Mouse (Mus musculus) natural killer cell, adult 2 months (primary cell): ENCODE results near the gene Nectin1.
A peak's percentile ranks its signal among the peaks of the same experiment; 100 is the strongest.

Experiments
- DNase-seq, 2 experiments: peaks; one replicate each; pipeline ENCODE4 v3.0.0; 2022; ENCODE audit warnings: low spot score in 2 of 2

Gene Nectin1

DNA sequence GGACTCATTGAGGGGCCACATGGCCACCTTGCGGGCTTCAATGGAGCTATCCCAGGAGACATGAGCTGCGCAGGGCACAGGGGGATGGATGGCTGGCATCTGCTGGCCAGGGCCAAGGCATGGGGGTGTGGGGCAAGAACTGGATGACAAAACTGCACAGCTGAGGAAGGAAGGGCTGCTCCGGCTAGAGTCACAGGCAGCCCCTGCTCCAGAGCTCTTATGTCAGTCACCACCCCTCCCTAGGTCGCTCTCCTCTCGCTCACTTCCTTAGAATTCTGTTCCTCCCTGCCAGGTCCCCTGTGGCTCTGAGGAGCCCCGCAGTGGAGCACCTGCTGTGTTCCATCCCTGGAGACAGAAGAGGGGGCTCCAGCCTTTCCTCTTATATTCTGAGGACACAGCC, 63.8 kb downstream of the Nectin1 start:
- no peak for DNase-seq

DNA sequence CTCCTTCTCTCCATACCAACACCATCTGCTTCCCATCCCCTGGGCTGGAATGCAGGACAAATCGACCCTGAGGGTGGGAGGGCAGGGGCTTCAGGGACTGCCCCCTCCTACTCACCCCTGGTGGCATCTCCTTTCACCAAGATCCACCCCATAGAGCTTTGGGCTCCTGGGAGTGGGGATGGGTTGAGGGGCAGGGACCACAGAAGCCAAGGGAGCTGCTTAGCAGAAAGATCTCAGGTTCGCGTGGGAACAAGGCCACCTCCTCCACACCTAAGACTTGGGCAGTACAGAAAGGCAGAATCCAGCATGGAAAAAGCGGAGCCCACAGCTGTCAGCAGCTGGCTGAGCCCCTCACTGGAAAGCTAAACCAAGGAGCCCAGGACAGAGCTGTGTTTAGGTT, 64.3 kb downstream of the Nectin1 start:
- DNase-seq, result no peak

DNA sequence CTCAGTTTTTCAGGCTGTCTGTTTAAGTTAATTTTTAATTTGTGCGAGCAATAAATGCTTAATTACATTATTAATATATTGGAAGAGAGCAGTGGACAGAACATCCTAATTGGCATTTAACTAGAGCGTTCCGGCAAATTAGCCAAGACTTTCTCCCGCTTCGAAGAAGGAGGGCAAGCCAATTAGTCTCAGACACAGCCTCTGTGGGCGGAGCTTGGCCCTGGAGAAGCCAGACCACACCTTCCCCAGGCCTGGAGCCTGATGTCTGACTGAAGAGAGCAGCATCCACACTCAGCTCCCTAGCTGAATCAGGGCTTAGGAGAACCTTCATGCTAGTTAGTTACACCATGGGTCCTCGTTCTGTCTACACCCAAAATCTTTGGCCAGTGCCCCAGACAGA, 64.8 kb downstream of the Nectin1 start:
- DNase-seq, result no peak

DNA sequence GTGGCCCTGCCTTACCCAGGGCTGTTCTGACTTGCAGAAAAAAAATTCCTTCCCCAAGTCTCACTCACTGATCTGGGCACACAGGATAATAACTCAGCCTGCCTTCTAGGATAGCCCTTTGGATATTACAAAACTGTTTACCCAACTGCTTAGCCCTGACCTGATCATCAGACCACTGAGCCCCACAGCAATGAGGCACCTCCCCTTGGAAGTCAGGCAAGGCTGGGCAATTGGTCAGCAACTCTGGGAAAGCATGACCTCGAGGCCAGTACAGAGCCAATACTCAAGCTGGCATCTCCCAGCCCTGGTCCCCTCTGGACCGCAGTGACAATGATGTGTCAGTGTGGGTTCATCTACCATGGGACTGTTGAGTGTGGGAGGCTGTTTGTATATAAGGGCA, 69.4 kb downstream of the Nectin1 start:
- no peak for DNase-seq

DNA sequence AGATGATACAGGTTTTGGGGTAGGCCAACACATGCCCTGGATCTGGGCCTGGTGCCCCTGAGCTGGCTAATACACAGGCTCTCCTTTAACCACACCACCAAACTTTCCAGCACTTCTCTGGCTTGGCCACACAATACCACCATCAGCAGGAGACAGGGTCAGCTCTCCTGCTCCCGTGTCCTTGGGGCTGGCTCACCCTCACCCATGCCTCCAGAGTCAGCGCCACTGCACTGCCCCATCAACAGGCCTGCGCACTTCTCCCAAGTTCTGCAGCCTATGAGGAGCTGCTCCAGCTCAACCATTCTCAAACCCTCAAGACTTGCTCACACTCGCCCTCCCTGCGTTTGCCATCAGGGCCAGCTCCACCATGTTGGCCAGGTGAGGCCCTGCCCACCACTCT, 78.4 kb downstream of the Nectin1 start:
- no peak for DNase-seq

DNA sequence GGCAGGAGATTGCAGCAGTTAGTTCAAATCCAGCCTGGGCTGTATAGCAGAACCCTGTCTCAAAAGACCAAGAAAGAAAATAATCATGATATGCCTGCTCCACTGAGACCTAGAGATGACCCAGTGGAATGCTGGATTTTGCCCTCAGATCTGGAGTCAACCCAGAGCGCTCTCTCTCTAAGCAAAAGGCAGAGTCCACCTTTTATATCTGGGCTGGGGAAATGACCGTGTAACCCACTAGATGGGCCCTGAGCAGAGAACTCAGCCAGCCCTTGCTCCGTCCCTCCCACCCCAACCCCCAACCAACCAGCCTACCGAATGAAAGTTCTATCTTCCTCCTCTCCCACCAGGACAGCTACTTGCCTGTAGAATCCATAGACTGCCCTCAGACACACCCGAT, 81.4 kb downstream of the Nectin1 start:
- no peak for DNase-seq

DNA sequence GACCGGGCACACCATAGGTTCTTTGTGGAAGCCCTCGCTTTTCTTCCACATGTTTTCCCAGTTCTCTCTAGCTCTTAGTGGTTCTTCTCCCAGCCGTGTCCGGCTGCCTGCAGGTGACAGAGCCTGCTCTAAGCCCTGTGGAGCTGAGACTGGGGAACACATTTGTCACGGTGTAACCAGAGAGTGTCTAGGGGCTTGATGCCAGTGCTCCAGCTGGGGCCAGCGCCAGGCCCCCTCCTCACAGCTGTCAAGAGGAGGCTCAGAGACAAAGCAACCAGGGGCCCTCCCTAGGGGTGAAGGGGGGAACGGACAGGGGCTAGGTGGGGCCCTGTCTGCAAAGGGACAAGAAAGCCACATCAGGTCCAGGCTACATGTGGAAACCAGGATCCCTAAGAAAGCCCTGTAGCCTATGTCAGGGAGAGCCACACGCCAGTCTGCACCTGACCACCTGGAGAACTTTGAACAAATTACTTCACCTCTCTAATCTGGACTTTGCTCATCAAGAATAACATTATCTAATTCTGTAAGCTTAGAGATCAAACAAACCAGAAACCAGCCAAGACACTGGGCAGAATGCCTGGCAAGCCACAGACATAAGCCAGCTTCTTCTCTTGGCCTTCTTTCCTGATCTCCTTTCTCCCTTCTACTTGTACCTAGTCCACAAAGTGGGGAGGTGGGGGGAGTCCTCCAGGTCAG, 82.9 kb downstream of the Nectin1 start:
- no peak for DNase-seq

DNA sequence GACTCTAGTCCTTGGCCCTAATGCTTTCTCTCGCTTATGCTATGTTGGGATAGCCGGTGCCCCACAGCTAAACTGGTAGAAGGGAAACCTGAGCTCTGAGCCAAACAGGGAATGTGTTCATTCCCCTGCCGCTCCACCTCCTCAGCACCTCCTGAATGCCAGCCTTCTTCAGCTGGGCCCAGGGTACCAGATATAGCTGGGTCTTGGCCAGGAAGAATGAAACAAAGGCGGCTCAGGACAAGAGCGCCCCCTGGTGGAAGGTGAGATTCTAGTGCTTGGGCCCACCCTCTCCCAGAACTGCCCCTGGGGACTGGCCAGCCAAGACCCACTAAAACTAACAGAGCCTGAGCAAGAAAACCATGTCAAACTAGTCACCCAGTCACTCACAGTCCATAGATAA, 83.8 kb downstream of the Nectin1 start:
- peak; percentile 8 to 52 for DNase-seq

DNA sequence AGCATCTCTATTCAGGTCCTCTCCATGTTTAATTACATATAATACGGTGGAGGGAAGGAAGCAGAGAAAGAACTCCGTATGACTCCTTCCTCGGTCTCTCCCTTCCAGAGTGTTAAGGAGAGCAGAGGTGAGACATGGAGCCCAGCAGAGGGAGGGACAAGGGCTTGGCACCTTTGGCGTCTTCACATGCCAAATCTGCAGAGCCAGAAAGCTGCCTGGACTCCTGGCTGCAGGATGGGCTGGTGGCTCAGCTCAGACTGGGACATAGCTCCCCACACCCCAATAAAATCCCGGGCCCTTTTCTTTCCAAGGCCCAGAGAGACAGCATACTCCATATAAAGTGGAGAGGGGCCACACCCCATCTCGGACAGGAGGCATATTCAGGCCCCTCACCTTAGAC, 85.2 kb downstream of the Nectin1 start:
- no peak for DNase-seq

DNA sequence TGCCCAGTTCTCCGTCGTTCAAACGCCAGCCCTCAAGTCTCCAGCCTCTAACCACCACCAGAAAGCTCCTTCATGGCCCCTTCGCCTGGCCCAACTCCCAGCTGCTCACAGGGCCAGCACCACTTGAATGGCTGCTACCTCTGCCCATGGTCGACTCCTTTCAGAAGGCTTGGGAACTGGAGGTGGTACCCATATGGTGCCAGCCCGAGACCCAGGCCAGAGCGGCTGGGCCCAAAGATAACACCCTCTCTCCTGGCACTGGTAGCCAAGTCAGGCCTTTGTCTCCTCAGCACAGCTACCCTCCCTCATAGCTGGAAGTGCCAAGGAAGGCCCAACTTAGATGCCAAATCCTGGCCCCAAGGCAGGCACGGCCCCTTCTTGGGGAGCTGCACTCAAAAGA, 89.4 kb downstream of the Nectin1 start:
- DNase-seq, result no peak

DNA sequence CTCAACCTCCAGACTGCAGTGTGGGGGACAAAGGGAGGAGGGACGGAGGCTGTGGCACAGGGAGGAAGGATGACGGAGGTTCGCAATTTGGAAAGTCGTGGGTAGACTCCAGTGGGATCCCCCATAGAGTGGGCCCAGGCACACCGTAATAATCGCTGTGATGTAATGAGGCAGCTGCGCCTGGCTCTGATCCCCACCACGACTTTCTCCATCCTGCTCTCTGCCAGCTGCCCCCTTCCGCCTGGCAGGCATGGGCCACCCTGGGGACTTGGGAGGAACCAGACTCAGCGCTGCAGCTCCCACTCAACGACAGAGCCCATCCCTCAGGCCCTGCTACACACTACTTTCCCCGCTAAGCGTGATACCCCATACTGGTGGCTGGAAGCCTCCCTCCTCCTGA, 90.5 kb downstream of the Nectin1 start:
- no peak for DNase-seq

DNA sequence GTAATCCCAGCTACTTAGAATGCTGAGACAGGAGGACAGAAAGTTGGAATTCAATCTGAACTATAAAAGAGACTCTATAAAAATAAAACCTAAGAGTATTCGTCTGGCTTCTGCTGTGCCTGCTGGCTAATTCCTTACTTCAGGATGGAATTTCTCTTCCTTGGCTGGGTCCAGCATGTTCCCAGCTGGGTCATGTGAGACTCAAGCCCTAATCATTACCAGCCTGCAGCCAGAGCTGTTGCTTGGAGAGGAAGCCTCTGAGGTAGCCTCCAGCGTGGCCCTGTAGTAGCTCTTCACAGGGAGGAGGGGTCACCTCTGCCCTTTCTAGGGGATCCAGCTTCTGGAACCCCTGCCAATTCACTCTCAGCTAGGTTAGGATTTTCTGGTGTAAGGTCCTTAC, 94.8 kb downstream of the Nectin1 start:
- DNase-seq, result no peak

DNA sequence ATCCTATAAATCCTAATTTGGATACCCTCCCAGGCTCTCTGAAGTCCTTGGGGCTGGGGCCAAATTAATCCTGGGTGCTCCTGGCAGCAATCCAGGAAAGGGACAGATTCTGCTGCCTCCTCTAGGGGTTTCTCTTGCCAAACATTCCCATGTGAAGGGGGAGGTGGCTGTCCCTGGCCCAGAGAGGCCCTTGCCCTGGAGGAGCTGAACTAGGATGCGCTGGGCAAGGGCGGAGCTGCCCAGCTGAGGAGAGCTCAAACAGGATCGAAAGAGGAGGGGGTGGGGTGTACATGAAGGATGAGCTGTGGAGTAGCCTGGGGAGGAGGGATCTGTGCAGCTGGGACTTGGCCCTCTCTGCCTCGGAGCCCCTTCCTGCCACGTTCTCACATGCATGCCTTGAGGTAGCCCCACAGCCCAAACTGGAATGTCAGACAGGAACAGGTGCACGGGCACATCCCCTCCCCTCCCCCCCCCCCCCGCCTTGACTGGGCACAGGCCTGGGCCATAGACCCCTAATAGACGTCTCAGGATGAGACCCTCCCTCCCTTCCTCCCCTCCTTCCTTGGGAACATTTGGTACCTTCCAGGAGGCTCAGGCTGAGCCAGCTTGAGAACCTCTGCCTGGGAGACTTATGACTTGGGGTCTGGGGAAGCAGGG, 99.3 kb downstream of the Nectin1 start:
- no peak for DNase-seq

DNA sequence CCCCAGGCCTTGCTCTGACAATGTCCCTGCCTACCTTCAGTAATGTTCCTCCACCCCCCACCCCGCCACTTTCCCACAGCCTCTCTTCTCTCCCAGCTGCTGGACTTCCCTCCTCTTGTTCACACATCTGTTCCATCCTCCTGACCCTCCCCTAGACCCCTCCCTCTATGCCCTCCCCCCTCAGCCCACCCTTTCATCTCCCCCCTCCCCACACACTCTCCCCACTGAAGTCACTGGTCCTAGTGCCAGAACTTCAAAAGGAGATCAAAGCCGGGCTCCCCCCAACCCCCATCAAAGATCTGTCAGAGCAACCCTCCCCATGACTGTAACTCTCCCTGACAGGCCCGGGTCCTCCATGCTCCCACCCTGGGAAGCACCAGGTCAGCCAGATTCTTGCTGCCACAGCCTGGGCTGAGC, 99.9 kb downstream of the Nectin1 start:
- no peak for DNase-seq

DNA sequence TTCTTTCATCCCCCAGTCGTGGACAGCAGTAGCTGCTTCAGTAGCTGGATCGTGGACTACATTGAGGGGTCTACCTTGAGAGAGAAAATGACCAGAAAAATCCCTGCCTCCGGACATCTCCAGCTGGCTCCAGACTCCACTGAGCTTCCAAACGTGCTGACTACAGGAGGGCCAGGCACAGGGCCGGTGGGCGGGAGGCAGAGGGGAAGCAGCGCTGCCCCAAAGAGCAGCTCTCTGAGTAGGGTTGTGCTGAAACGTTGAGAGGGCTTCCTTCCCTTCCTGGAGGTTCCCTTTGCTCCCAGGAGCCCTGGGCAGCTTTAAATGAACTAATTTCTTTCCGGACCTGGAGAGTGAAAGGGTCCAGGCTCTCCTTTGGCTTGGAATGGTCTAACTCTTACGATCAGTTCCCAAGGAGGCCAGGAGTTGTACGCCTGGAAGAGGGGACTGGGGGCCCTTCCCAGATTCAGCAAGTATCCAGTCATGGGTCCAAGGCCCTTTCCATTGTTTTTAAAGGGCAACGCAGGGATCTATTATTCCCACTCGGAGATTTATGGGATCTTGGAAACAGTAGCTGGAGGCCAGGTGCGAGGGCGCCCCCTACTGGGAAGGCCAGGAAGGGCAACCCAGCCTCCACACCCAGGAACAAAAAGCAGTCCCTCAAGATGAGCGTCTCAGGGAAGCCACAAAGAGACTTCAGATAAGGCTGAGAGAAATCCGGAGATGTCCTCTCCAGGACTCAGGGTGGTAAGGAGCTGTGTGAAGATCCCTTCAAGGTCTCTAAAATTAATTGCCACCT, 102.1 kb downstream of the Nectin1 start:
- no peak for DNase-seq

DNA sequence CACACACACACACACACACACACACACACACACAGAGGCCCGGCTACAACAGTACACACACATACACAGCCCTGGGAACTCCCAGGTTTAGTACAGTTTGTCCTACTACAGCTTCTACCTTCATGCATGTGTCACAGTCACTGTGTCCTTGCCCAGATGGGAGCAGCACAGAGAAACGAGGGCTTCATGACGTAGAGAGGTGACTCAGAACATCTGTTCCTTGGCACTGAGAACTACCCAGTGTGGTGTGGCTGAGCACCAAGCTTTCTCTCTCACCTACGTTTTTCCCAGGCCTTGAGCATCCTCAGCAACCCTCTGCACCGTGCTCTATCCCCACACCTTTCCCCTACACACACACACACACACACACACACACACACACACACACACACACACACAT, 104.1 kb downstream of the Nectin1 start:
- DNase-seq, result no peak

DNA sequence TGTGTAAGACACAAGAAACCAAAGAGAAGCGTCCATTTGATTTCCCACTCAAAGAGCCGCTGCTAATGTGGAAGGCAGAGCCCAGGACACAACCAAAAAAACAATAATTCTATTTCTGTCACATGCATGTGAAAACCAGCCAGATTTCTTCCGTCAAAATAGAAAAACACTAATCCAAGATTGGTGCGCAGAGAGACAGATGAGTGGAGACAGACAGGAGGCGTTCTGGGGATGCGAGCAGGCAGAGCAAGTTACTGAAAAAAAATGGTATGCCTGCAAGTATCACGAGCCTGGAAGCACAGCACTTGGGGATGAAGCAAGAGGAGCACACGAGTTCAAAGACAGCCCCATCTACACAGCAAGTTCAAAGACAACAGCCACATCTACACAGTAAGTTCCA, 106.5 kb downstream of the Nectin1 start:
- no peak for DNase-seq

DNA sequence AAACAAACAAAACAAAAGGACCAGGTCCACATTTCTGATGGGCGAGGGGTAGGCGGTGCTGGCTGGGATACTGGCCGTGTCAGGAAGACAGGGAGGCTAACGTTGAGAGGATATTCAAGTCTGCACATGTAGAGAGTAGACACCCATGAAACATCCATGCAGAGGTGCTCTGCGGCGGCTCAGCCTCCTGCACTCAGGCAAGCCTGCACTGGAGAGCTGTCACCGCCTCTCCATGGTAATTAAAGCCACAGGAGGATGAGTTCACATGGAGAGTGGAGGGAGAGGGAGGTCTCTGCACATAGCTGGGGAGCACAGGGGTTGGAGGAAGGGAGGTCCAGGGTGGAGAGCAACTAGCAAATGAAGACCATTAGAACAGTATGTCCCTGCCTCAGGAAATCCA, 107.4 kb downstream of the Nectin1 start:
- no peak for DNase-seq

DNA sequence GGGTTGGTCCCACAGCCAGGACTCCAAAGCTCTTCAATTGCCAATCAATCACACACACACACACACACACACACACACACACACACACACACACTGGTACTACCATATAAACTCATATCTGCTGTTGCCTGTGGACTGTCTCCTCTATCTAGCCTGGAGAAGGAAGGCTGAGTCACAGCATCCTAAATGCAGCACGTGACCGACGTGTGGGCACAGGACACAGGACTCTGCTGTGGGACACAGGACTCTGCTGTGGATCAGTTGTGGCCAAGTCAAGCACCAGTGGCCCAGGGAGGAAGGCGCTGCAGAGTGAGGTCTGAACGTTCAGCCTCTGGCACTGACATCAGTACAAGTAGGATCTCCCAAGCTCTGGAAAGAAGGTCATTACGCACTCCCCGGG, 112.1 kb downstream of the Nectin1 start:
- DNase-seq, result no peak
